Mouse (Mus musculus) CH12.LX (cell line): ENCODE measurements around the gene Emx2.

Experiments used
- BHLHE40 ChIP-seq: IDR thresholded peaks from 2 replicates; pipeline ENCODE4 v1.6.1; 2011; ENCODE audit warnings: mild to moderate bottlenecking, low read depth, low read length, improper control_type of control experiment
- CTCF ChIP-seq, 2 experiments: IDR thresholded peaks in 1 of 2; conservative IDR thresholded peaks in 1 of 2; 2 replicates each; pipeline ENCODE4 v1.5.1; 2011 to 2012; ENCODE audit warnings: low read depth in 2 of 2, low read length in 2 of 2, improper control_type of control experiment in 1 of 2, inconsistent platforms in 1 of 2, mild to moderate bottlenecking in 1 of 2, moderate library complexity in 1 of 2
- E2F4 ChIP-seq: IDR thresholded peaks from 2 replicates; pipeline ENCODE4 v1.6.1; 2011; ENCODE audit warnings: low read depth, low read length, improper control_type of control experiment; ENCODE audit not compliant: insufficient replicate concordance
- ELF1 ChIP-seq: IDR thresholded peaks from 2 replicates; pipeline ENCODE4 v1.6.1; 2014; ENCODE audit warnings: low read depth, mild to moderate bottlenecking, inconsistent platforms, low read length, improper control_type of control experiment
- EP300 ChIP-seq: IDR thresholded peaks from 2 replicates; pipeline ENCODE4 v1.6.1; 2011; ENCODE audit warnings: low read length, improper control_type of control experiment
- HCFC1 ChIP-seq: IDR thresholded peaks from 2 replicates; pipeline ENCODE4 v1.6.1; 2012; ENCODE audit warnings: low read depth, mild to moderate bottlenecking, inconsistent platforms, low read length, improper control_type of control experiment
- MAX ChIP-seq: IDR thresholded peaks from 2 replicates; pipeline ENCODE4 v1.6.1; 2011; ENCODE audit warnings: low read length, improper control_type of control experiment
- MAZ ChIP-seq: IDR thresholded peaks from 2 replicates; pipeline ENCODE4 v1.6.1; 2012; ENCODE audit warnings: low read depth, mild to moderate bottlenecking, inconsistent platforms, low read length, improper control_type of control experiment, moderate library complexity
- PAX5 ChIP-seq: IDR thresholded peaks from 2 replicates; pipeline ENCODE4 v1.6.1; 2012; ENCODE audit warnings: low read length, inconsistent platforms, mixed read lengths
- POLR2A ChIP-seq: IDR thresholded peaks from 2 replicates; pipeline ENCODE4 v1.6.1; 2011; ENCODE audit warnings: low read depth, mild to moderate bottlenecking, improper control_type of control experiment, low read length
- RAD21 ChIP-seq: IDR thresholded peaks from 2 replicates; pipeline ENCODE4 v1.6.1; 2011; ENCODE audit warnings: low read depth, mild to moderate bottlenecking, low read length, improper control_type of control experiment, moderate library complexity
- TBP ChIP-seq: conservative IDR thresholded peaks from 2 replicates; pipeline ENCODE4 v1.6.1; 2011; ENCODE audit warnings: low read depth, low read length, improper control_type of control experiment
- USF2 ChIP-seq: conservative IDR thresholded peaks from 2 replicates; pipeline ENCODE4 v1.6.1; 2011; ENCODE audit warnings: low read depth, low read length, improper control_type of control experiment
- ZC3H11A ChIP-seq: IDR thresholded peaks from 2 replicates; pipeline ENCODE4 v1.6.1; 2012; ENCODE audit warnings: low read depth, mild to moderate bottlenecking, inconsistent platforms, low read length, improper control_type of control experiment

- TF ChIP-seq POLR2A (no peak), ELF1 (no peak), BHLHE40 (no peak), ZC3H11A (no peak), CTCF (conservative IDR thresholded peaks at IDR 0.05 in 1 of 2, IDR thresholded peaks at IDR 0.05 in 1 of 2; ENCODE audit: low read depth in 2 of 2, low read length in 2 of 2) (peak in 1 of 2 experiments; percentile 23; a peak in 1 of 4 replicates), TBP (no peak), USF2 (no peak), HCFC1 (no peak), RAD21 (no peak), E2F4 (no peak), PAX5 (no peak), MAX (no peak), EP300 (no peak), MAZ (no peak)
These were observed 2.5 kb upstream of the Emx2 start for GRCm38 (mm10) chr19:59455671-59456070.
